Mouse (Mus musculus) layer of hippocampus, postnatal 14 days (tissue): ENCODE measurements around the gene Fes. TPM values are rescaled to one million over a fixed set of nuclear protein-coding genes. Genes with fewer than 3 reads are reported as not detected.
A peak's percentile ranks its signal among the peaks of the same experiment; 100 is the strongest.

Source experiments
- DNase-seq, 2 experiments: peaks; one replicate each; pipeline ENCODE4 v3.0.0; 2021 to 2022; ENCODE audit warnings: low spot score in 2 of 2, mixed read lengths in 1 of 2
- total RNA-seq, 2 experiments: library from RNA; stranded (reverse); gene quantifications; 2 replicates each; pipeline ENCODE4 v1.2.3; 2021

The Fes gene
- total RNA-seq, 2 experiments from 2014 or later, result 5.6 to 9.9 TPM

- no peak for DNase-seq
Measured at GRCm38 (mm10) chr7:80375376-80376039, 12.2 kb downstream of the Fes start.

DNA sequence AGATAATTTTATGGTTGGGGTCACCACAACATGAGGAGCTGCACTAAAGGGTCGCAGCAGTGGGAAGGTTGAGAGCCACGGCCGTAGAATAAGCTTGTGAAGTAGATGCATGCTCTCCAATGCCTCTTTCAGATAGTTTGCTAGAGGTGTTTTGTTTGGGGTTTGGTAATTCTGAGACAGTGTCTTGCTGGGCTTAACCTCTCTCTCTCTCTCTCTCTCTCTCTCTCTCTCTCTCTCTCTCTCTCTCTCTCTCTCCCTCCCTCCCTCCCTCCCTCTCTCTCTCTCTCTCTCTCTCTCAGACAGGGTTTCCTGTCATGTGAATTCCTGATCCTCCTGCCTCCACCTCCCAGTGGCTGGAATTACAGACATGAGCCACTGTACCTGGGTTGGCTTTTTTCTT is 13.0 kb downstream of the Fes start:
- no peak for DNase-seq

GRCm38 (mm10) chr7:80374280-80374679 is 13.5 kb downstream of the Fes start:
- no peak for DNase-seq

DNA sequence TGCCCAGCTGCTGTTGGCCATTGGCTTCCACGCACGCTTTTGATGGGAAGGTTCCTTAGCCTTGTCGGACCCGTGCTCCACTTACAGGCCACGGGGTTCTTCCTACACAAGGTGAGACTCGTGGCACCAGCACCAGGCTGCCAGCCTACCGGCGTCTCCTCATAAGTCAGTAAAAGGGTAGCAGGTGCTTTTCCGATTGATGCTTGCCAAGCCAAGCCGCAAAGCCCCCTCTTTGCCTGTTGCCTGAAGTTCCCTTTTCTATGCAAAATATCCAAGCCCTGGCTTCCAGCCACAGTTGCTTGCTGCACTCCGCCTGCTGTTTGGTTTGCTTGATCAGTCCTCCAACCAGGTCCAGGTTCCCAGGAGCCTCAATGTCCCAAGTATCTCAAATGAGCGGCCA is 13.9 kb downstream of the Fes start:
- peak in 1 of 2 experiments; percentile 48 for DNase-seq

GRCm38 (mm10) chr7:80373352-80373751 is 14.4 kb downstream of the Fes start:
- no peak for DNase-seq

DNA sequence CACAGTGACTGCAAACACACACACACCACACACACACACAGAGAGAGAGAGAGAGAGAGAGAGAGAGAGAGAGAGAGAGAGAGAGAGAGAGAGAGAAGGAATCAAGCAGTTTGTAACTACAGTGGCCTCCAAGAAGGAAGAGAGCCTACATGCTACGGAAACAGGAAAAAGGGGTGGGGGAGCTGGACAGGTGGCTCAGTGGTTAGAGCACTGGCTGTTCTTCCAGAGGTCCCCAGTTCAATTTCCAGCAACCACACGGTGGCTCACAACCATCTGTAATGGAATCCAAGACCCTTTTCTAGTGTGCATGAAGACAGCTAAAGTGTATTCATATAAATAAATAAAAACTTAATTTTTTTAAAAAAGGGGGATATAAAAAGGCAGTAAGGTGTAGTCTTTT is 15.1 kb downstream of the Fes start:
- no peak for DNase-seq

- no peak for DNase-seq
Measured at GRCm38 (mm10) chr7:80372166-80372565, 15.6 kb downstream of the Fes start.

GRCm38 (mm10) chr7:80371041-80371751 is 16.6 kb downstream of the Fes start, which contains the start of gene Man2a2:
Gene Man2a2 (minus strand): TSS chr7:80371375.
- DNase-seq, result peak; percentile 76 to 79

DNA sequence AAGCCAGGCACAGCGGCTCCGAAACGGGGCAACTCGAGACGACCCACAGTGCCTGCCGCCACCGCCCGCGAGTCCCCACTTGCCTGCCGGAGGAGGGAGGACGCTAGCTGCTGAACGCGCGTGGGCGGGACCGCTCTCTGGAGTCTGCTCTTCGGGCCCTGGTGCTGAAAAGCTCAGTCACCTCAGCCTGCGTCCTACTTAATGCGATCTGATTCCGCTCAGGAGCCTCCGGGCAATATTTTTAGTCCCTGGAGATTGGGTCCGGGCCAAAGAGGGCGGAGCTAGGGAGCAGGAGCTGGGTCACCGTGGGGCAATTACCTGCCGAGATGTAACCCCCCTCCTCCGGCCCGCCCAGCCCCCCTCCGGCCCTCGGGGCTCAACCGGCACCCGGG is 17.1 kb downstream of the Fes start:
- peak; percentile 73 to 82 for DNase-seq

GRCm38 (mm10) chr7:80369967-80370431 is 17.7 kb downstream of the Fes start:
- no peak for DNase-seq

DNA sequence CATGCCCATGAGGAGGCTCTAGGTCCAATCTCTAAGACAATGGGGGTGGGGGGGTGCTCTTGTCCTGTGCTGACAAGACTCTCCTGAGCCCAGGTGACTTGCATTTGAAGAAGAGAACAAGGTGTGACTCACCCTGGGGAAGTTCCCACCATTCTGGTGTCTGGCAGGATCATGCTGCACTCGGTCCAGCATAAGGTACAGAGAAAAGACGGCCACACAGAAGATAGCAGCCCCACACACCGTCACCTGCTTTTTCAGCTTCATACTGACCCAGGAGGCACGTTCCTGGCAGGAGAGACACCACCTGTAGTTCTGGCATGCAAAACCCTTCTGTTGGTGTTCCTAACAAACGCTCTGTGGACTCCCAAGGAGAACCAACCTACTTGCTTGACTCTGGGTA is 18.3 kb downstream of the Fes start:
- DNase-seq, result no peak

DNA sequence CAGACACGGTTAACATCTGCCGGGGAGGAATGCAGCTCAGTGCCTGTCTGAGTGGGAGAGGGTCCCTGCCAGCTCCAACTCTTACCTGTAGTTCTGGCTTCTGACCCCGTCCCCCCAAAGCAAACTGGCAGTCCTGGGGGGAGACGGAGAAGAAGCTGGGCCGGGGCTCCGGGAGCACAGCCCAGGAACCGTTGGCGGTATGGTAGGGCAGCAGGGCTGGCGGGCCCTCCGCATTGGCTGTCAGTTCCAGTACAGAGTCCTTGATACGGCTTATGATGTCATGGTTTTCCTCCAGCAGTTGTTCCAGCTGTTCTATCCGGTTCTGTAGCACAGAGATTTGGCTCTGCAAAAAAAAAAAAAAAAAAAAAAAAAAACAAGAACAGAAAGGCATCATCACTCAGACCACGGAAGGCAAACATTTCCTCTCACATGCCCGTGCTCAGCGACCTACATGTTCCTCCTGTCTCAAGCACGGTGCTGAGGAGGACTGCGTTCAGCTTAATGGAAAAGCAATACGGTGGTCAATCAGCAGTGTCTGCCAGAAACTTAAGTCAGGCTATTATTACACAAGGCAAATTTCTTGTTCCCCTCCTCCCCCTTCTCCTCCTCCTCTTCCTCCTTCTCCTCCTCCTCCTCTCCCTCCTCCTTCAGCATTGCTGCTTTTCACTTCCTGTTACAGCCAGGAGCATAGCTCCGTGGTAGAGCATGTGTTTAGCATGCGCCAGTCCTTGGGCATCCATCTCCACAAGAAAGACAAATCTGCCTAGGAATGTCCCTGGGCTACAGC is 18.9 kb downstream of the Fes start:
- DNase-seq, result no peak

- DNase-seq, result no peak
Measured at GRCm38 (mm10) chr7:80368009-80368408, 19.7 kb downstream of the Fes start.

DNA sequence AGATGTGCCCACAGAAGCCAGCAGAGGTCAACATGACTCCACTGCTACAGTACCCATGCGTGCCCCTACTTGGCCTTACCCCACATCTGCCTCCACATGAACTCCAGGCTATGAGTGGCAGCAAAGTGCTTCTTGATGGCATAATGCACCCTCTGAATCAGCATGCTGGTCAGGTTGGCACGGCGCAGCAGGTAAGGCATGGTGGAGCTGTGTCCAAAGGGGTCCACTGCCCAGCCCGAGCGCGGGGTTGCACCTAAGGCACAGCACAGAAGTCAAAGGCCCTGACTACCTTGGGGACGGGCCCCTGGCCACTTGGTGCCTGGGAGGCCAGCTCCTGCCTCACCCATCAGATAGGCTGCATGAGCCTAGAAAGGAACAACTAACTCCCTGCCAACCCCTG is 20.5 kb downstream of the Fes start:
- no peak for DNase-seq

- DNase-seq, result no peak
Measured at GRCm38 (mm10) chr7:80365759-80366158, 22.0 kb downstream of the Fes start.

DNA sequence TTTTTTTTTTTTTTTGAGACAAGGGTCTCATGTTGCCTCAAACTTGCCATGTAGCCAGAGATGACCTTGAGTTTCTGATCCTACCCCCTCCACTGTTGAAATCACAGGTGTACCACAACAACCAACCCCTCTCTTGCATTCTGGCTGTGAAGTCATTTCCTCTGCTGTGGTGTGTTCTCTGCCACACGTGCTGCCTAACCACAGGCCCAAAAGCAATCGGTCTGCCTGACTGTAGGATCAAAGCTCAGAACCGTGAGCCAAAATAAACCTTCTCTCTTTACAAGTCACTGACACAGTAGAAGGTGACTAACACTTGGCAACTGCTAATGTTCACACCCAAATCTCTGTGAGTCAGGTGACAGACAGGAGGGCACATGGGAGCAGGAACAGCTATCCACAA is 27.3 kb downstream of the Fes start:
- DNase-seq, result no peak

- DNase-seq, result no peak
Measured at GRCm38 (mm10) chr7:80358039-80358438, 29.7 kb downstream of the Fes start.

DNA sequence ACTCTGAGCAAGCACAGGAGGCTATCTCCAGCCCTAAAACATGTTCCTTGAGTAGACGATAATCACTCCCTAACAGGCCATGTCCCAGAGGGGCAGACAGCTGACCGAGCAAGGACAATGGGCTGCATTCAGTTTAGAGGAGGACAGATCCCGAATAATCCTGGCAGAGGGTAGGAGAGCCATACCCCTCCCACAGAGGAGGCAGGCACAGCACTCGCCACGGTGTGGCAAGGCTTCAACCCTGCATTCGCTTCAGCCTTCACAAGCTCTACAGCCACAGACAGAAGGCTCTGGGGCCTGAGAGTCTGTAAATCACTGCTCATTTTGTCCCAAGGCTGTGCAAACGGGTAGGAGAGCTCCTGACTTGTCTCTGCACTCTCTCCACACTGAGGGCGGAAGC is 30.6 kb downstream of the Fes start:
- DNase-seq, result peak in 1 of 2 experiments; percentile 56

GRCm38 (mm10) chr7:80356351-80356750 is 31.4 kb downstream of the Fes start:
- no peak for DNase-seq

- DNase-seq, result no peak
Measured at GRCm38 (mm10) chr7:80352920-80353319, 34.8 kb downstream of the Fes start.

GRCm38 (mm10) chr7:80350808-80351207 is 36.9 kb downstream of the Fes start:
- no peak for DNase-seq
